Mouse (Mus musculus) spleen, postnatal 36 days (tissue): Measurements from ENCODE around the gene Arhgap18.

Source experiments
- DNase-seq, 2 experiments: peaks; one replicate each; pipeline ENCODE4 v3.0.0; 2022; ENCODE audit warnings: low spot score in 2 of 2, mixed read lengths in 1 of 2

The Arhgap18 gene

GRCm38 (mm10) chr10:26752929-26753567, at the start of gene Arhgap18:
Arhgap18 (plus strand) TSS chr10:26753421.
- DNase-seq, result no peak

GRCm38 (mm10) chr10:26710458-26711011, 42.7 kb upstream of the Arhgap18 start:
- DNase-seq, result no peak

- peak in 1 of 2 experiments; percentile 15 for DNase-seq
Observed at GRCm38 (mm10) chr10:26711068-26711467, 42.2 kb upstream of the Arhgap18 start.

GRCm38 (mm10) chr10:26713986-26714385, 39.2 kb upstream of the Arhgap18 start:
- no peak for DNase-seq

GRCm38 (mm10) chr10:26724704-26725103, 28.5 kb upstream of the Arhgap18 start:
- no peak for DNase-seq

GRCm38 (mm10) chr10:26725255-26725654, 28.0 kb upstream of the Arhgap18 start:
- no peak for DNase-seq

GRCm38 (mm10) chr10:26750827-26751226, 2.4 kb upstream of the Arhgap18 start:
- no peak for DNase-seq

- peak; percentile 20 to 32 for DNase-seq
Observed at GRCm38 (mm10) chr10:26752064-26752928, 925 bp upstream of the Arhgap18 start.

GRCm38 (mm10) chr10:26754006-26754405, 785 bp downstream of the Arhgap18 start:
- no peak for DNase-seq

GRCm38 (mm10) chr10:26757231-26757630, 4.0 kb downstream of the Arhgap18 start:
- no peak for DNase-seq

GRCm38 (mm10) chr10:26759469-26759868, 6.2 kb downstream of the Arhgap18 start:
- no peak for DNase-seq

- DNase-seq, result no peak
Observed at GRCm38 (mm10) chr10:26761103-26761502, 7.9 kb downstream of the Arhgap18 start.

GRCm38 (mm10) chr10:26761991-26762903, 9.0 kb downstream of the Arhgap18 start:
- no peak for DNase-seq

GRCm38 (mm10) chr10:26767196-26767595, 14.0 kb downstream of the Arhgap18 start:
- DNase-seq, result no peak

- no peak for DNase-seq
Observed at GRCm38 (mm10) chr10:26768943-26769342, 15.7 kb downstream of the Arhgap18 start.

GRCm38 (mm10) chr10:26770035-26770434, 16.8 kb downstream of the Arhgap18 start:
- DNase-seq, result peak; percentile 10 to 29

- peak; percentile 80 for DNase-seq
Observed at GRCm38 (mm10) chr10:26771938-26772623, 18.9 kb downstream of the Arhgap18 start.

- peak; percentile 51 to 58 for DNase-seq
Observed at GRCm38 (mm10) chr10:26772624-26773540, 19.7 kb downstream of the Arhgap18 start.

GRCm38 (mm10) chr10:26773541-26773940, 20.3 kb downstream of the Arhgap18 start:
- no peak for DNase-seq

- DNase-seq, result no peak
Observed at GRCm38 (mm10) chr10:26774266-26774665, 21.0 kb downstream of the Arhgap18 start.
